Comparison of ENCODE assay signal across 7 mouse cellular contexts in genomic region chr5:45856876-45857253, GRCm38 (mm10). TPM values are rescaled to one million over a fixed set of nuclear protein-coding genes. Genes with fewer than 3 reads are reported as not detected.
A peak's percentile ranks its signal among the peaks of the same experiment; 100 is the strongest.
DNase-seq lines count a peak whose midpoint lies in the region; ATAC-seq and TF ChIP-seq lines count a peak whose summit lies in the region.

No protein-coding gene starts in this region.

- H3K9ac ChIP-seq in lung, embryonic 16.5 days (ENCODE audit: low read length): peak overlapping the region; percentile 97
- H3K9ac ChIP-seq in midbrain, postnatal 0 days (replicated peaks; ENCODE audit: low read length, poor library complexity, severe bottlenecking): peak overlapping the region; percentile 86

- no peak for TF ChIP-seq POLR2A in embryonic fibroblast, embryonic 13.5 days (IDR thresholded peaks at IDR 0.05; ENCODE audit: low read depth, low read length)

- H3K9me3 ChIP-seq in lung, embryonic 16.5 days (ENCODE audit: control insufficient read depth, low read length): no peaks in the 10 kb centered on the region
- no peaks in the 10 kb centered on the region for H3K9me3 ChIP-seq in midbrain, postnatal 0 days (ENCODE audit: low read length)

- no peak for DNase-seq in lung, postnatal 4 days
- DNase-seq in midbrain, postnatal 0 days (ENCODE audit: low spot score): no peak
- no peak for DNase-seq in cerebellum, adult 9-11 months
- no peak for DNase-seq in lung, postnatal 25 days (ENCODE audit: low spot score)

- H3K4me2 ChIP-seq in lung, embryonic 16.5 days (ENCODE audit: low read depth, low read length): peak overlapping the region; percentile 94
- peak overlapping the region; percentile 81 for H3K4me2 ChIP-seq in midbrain, postnatal 0 days (ENCODE audit: low read depth, low read length, poor library complexity, severe bottlenecking)

- no peaks in the 10 kb centered on the region for H3K36me3 ChIP-seq in lung, embryonic 16.5 days (ENCODE audit: control insufficient read depth, insufficient read depth, low read length)
- H3K36me3 ChIP-seq in midbrain, postnatal 0 days (ENCODE audit: insufficient read depth, low read length): no peaks in the 10 kb centered on the region

- TF ChIP-seq CTCF in embryonic fibroblast, embryonic 13.5 days (IDR thresholded peaks at IDR 0.05; ENCODE audit: borderline replicate concordance, insufficient read depth, low read length): no peak
- no peak for TF ChIP-seq CTCF in midbrain, postnatal 0 days (IDR thresholded peaks at IDR 0.05)

- H3K4me1 ChIP-seq in lung, embryonic 16.5 days (replicated peaks; ENCODE audit: control insufficient read depth, insufficient read depth, low read length): peaks cover 4% of the 10 kb centered on the region
- H3K4me1 ChIP-seq in embryonic fibroblast, embryonic 13.5 days (ENCODE audit: control insufficient read depth, insufficient read depth, low read length): no peaks in the 10 kb centered on the region; the same call in 1 of the 2 replicates
- no peaks in the 10 kb centered on the region for H3K4me1 ChIP-seq in midbrain, postnatal 0 days (ENCODE audit: insufficient read depth, low read length)

- ATAC-seq in lung, embryonic 16.5 days (ENCODE audit: low read depth): peak; percentile 13
- peak; percentile 6 for ATAC-seq in inflammation-experienced regulatory T-cells, adult 6 months
- ATAC-seq in midbrain, postnatal 0 days (ENCODE audit: low FRiP score): peak; percentile 38

- WGBS in lung, embryonic 16.5 days: no CpG with 5 or more reads among the region's 56 CpGs
- WGBS in midbrain, postnatal 0 days: under 1% methylated on average over 41 of the region's 56 CpGs

- no peaks in the 10 kb centered on the region for H3K27me3 ChIP-seq in lung, embryonic 16.5 days (ENCODE audit: control insufficient read depth, insufficient read depth, low read depth, low read length)
- H3K27me3 ChIP-seq in midbrain, postnatal 0 days (ENCODE audit: insufficient read depth, low read length): no peaks in the 10 kb centered on the region

- H3K27ac ChIP-seq in lung, embryonic 16.5 days (ENCODE audit: low read length): peak overlapping the region; percentile 99
- peak overlapping the region; percentile 94 for H3K27ac ChIP-seq in embryonic fibroblast, embryonic 13.5 days (ENCODE audit: insufficient read depth, low read length)
- peak overlapping the region; percentile 97 for H3K27ac ChIP-seq in midbrain, postnatal 0 days (ENCODE audit: low read depth, low read length)

- H3K4me3 ChIP-seq in lung, embryonic 16.5 days (ENCODE audit: low read length): peak overlapping the region; percentile 89
- peak overlapping the region; percentile 92 for H3K4me3 ChIP-seq in embryonic fibroblast, embryonic 13.5 days (ENCODE audit: insufficient read depth, low read length)
- peak overlapping the region; percentile 77 for H3K4me3 ChIP-seq in midbrain, postnatal 0 days (ENCODE audit: low read depth, low read length)

RNA-seq across cellular contexts. Expression of gene Lcorl, which starts 0.6 kb away (rescaled TPM):
- 30.8 and 36.2 TPM in 2 replicates for polyA plus RNA-seq in lung, embryonic 16.5 days (2015; fragmentation: Nextera tagmentation; extraction: Ambion mirVana)
- 10.8 and 20.9 TPM in 2 replicates for polyA plus RNA-seq in embryonic fibroblast, embryonic 13.5 days (2011; ENCODE audit: insufficient read length, low read depth, missing spikeins)
- 10 to 100 TPM; 10.7 to 16.6 (median 14.7) TPM for polyA plus RNA-seq in inflammation-experienced regulatory T-cells, adult 6 months (2017; shearing (Covaris generic))
- total RNA-seq in midbrain, postnatal 0 days (2014; rRNA removed): 43.2 and 110 TPM in 2 replicates
- polyA plus RNA-seq in midbrain, postnatal 0 days (2015; fragmentation: Nextera tagmentation; extraction: Ambion mirVana): 48.5 and 65.2 TPM in 2 replicates
